Mouse (Mus musculus) v-Abl transformed pro-B cells (cell line): ENCODE measurements around the gene Tmem126a.

ENCODE experiments used
- in situ Hi-C, 2 experiments: fragments of 400-800 bp; cut with MboI; formaldehyde crosslinking; loops; one replicate each; pipeline ENCODE4 v1.15.1; 2025; ENCODE audit not compliant: unreplicated experiment in 2 of 2

Gene Tmem126a

DNA sequence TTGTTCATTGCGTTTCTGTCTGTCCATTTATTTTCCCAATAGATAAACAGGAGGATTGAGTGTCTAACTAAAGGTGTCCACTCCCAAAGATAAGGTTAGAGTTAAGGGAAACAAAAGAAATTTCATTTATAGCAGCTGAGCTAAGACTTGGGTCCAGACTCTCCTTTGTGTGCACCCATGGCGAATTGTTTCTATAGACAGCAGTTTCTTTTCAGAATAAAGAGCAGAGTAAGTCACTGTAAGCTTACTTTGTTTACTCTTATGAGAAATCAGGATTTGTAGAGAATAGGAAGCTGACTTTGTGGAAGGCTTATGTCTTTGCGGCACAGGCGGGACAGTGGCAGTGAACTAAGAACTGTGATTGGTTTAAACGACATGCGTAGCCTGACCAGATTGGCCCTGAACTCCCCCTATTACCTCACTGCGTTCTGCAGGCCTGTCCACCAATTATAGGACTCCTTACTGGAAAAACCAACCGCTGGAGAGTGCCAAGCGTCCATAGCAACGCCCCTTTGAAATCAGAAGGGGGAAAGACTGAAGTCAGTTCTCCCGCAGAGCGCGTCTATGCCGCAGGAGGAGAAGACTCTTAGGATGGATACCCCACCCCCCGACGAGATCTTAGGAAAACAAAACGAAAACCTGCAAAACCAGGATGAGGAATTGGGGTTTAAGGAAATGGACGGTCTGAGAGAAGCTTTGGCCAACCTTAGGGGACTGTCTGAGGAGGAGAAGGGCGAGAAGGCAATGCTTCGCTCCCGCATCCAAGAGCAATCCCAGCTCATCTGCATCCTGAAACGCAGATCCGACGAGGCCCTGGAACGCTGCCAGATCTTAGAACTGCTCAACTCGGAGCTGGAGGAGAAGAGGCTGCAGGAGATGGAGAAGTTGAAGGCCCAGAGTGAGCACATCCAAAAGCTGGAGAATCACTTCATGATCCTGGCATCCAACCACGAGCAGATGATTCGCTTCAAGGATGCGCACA is 30.7 kb downstream of the Tmem126a start, which contains the start of gene Ccdc89:
Gene Ccdc89 (plus strand): TSS at position 558 of the 982 bp plus-strand sequence.
- in situ Hi-C loops: loop anchor here (10.0 to 25.0 kb wide), 2 partner anchors 432 to 439 kb away; partner anchors contain the start of gene Eed (in 1 of the 2)

DNA sequence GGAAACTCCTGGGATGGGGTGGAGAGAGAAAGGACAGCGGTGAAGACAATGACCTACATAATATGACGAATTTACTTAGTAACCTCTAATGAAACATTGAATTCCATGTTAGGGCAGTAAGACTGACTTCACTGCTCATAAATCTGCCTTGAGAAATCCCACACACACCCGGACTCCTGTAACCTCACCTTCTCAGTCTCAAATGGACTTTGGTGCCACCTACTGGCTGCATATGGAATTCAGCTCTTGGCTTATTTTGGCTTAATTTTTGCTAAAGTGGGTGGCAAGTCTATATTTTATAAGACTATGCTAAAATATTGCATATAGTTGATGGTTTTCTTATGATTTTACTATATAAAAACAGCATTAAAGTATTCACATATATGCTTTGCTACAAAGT is 47.1 kb downstream of the Tmem126a start:
- in situ Hi-C loops: loop anchor here (5.0 to 25.0 kb wide), 2 partner anchors 128 to 248 kb away; no protein-coding TSS in a partner anchor
